Mouse (Mus musculus) forebrain, postnatal 0 days (tissue): Measurements from ENCODE around the gene Gm29133. TPM values are rescaled to one million over a fixed set of nuclear protein-coding genes. Genes with fewer than 3 reads are reported as not detected.

Source experiments
- ATAC-seq: fragments of 200-750 bp; cut with Nextera tagmentation; 2 replicates; pipeline ENCODE4 v1.8.0; 2017; ENCODE audit warnings: mild to moderate bottlenecking, moderate library complexity
- DNase-seq: peaks from one replicate; pipeline ENCODE4 v3.0.0-alpha.2; 2015
- H3K27ac ChIP-seq: fragments of 300-500 bp; sonication (generic); 2 replicates; pipeline ENCODE4 v1.5.1; 2014; ENCODE audit warnings: low read depth, mild to moderate bottlenecking, antibody characterized with exemption, low read length, moderate library complexity, mixed read lengths
- H3K27me3 ChIP-seq: fragments of 300-500 bp; sonication (generic); 2 replicates; pipeline ENCODE4 v1.6.1; 2014; ENCODE audit warnings: mild to moderate bottlenecking, low read length, mixed read lengths; ENCODE audit not compliant: insufficient read depth
- H3K36me3 ChIP-seq: fragments of 300-500 bp; sonication (generic); 2 replicates; pipeline ENCODE4 v1.6.1; 2014; ENCODE audit warnings: mild to moderate bottlenecking, moderate library complexity; ENCODE audit not compliant: insufficient read depth
- H3K4me1 ChIP-seq: fragments of 300-500 bp; sonication (generic); 2 replicates; pipeline ENCODE4 v1.6.1; 2014; ENCODE audit warnings: antibody characterized with exemption; ENCODE audit not compliant: insufficient read depth
- H3K4me2 ChIP-seq: fragments of 300-500 bp; sonication (generic); 2 replicates; pipeline ENCODE4 v1.6.1; 2014; ENCODE audit warnings: low read depth, mild to moderate bottlenecking, moderate library complexity
- H3K4me3 ChIP-seq: fragments of 300-500 bp; sonication (generic); 2 replicates; pipeline ENCODE4 v1.5.1; 2014; ENCODE audit warnings: low read depth, low read length, mixed read lengths
- H3K9ac ChIP-seq: fragments of 300-500 bp; sonication (generic); 2 replicates; pipeline ENCODE4 v1.6.1; 2014; ENCODE audit warnings: mild to moderate bottlenecking
- H3K9me3 ChIP-seq: fragments of 300-500 bp; sonication (generic); 2 replicates; pipeline ENCODE4 v1.6.1; 2016; ENCODE audit warnings: low read length
- CTCF ChIP-seq: sonication (generic); IDR thresholded peaks from 2 replicates; pipeline ENCODE4 v1.5.1; 2016; ENCODE audit warnings: antibody characterized with exemption, control low read depth, low read depth
- WGBS: fragments of 180-500 bp; shearing (Covaris S2); extraction: QIAGEN DNeasy Blood & Tissue Kit; methylation state at CpG from one replicate; pipeline ENCODE4 v1.1.7; 2014; 5-methylcytosine and 5-hydroxymethylcytosine counted together
- polyA plus RNA-seq: library from polyadenylated mRNA; unstranded; fragments of >200 nt; fragmentation: Nextera tagmentation; extraction: Ambion mirVana; gene quantifications from 2 replicates; pipeline ENCODE4 v1.2.1, GENCODE M21; 2015
- total RNA-seq: library from RNA; depleted of rRNA; stranded (reverse); fragments of >200 nt; gene quantifications from 2 replicates; pipeline ENCODE4 v1.2.3, GENCODE M21; 2014; rRNA removed

Gene Gm29133
- total RNA-seq (not detected in 2 replicates), polyA plus RNA-seq (not detected in 2 replicates)

DNA sequence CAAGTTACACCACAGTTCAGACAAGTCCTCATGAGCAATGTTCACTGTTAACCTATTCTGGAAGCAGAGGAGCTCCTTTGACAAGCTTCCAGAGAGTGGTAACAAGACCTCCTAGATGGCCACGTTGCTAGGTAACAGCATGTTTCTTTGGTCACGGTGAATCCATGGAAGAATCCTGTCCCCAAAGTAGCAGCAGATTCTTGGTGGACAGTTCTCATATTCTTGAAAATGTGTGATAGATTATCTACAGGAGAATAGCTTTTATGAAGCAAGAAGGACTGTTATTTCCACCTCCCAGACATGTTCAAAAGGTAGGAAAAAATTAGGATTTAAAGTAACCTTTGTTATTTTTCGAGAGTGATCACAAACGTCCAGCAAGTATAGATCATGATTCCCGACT, at the start of gene Gm29133:
TSS of gene Gm29133 (plus strand) at position 301 of the 400 bp plus-strand sequence.
- Histone ChIP-seq H3K4me2 (no peak within 1 kb of the TSS), H3K9ac (no peak within 1 kb of the TSS), H3K4me1 (no peaks in the 10 kb centered on the region), H3K27me3 (no peaks in the 10 kb centered on the region), H3K27ac (no peak within 1 kb of the TSS), H3K36me3 (no peaks in the 10 kb centered on the region), H3K4me3 (no peak within 1 kb of the TSS), H3K9me3 (no peaks in the 10 kb centered on the region)
- 73% methylated on average over 5 of the region's 5 CpGs for WGBS
- DNase-seq (no peak), ATAC-seq (no peak)
- TF ChIP-seq CTCF, result no peak

DNA sequence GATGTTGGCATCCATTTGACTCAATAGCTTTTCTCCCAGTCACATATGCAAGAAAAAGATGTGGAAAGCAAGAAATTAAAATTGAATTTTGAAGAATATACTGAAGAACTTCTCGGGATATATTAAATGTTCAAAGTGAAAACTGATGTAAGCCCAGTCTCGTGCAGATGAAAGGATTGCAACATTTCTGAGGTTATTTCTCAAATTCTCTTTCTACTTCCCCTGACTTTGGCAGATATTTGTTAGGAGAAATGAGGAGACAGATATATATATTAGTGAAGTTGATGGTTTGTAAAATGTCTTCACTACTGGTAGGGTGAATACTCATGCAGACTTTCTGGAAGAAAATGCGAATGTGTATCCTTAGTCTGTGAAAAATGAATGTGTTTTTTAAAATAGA, 48.9 kb upstream of the Gm29133 start:
- no peak for TF ChIP-seq CTCF

DNA sequence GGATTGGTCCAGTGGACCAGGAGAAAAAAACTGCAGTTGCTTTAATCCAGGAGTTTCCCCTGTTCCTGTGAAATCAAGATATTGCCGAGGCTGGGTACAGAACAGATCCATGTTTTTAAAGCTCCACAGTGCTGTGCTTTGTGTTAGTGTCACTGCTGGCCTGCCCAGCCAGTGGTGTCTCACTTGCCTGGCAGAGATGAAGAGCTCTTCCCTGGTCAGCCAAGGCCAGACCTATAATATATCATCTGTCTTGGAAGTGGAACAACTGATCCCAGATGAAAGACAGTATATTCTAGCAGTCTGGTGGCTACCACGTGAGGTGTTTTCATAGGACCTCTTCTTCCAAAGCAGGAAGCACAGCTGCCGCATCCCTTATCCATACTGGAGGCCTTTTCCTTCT, 46.7 kb upstream of the Gm29133 start:
- no peak overlapping the region for H3K9ac ChIP-seq
- no peak for TF ChIP-seq CTCF
- H3K4me2 ChIP-seq, result no peak overlapping the region
- H3K27me3 ChIP-seq, result no peaks in the 10 kb centered on the region
- no peak for ATAC-seq
- no peaks in the 10 kb centered on the region for H3K36me3 ChIP-seq
- no peaks in the 10 kb centered on the region for H3K9me3 ChIP-seq
- 92% methylated on average over 3 of the region's 3 CpGs for WGBS
- no peaks in the 10 kb centered on the region for H3K4me1 ChIP-seq
- DNase-seq, result no peak
- no peak overlapping the region for H3K4me3 ChIP-seq
- H3K27ac ChIP-seq, result no peak overlapping the region

More for the DNA sequence above, 48.9 kb upstream of the Gm29133 start:
- 90% methylated on average over 3 of the region's 3 CpGs for WGBS
- no peak overlapping the region for H3K4me2 ChIP-seq
- no peak overlapping the region for H3K9ac ChIP-seq
- ATAC-seq (no peak), DNase-seq (no peak)
- H3K27ac ChIP-seq, result no peak overlapping the region
- no peaks in the 10 kb centered on the region for H3K27me3 ChIP-seq
- H3K4me1 ChIP-seq, result no peaks in the 10 kb centered on the region
- no peaks in the 10 kb centered on the region for H3K36me3 ChIP-seq
- H3K4me3 ChIP-seq, result no peak overlapping the region
- H3K9me3 ChIP-seq, result no peaks in the 10 kb centered on the region

DNA sequence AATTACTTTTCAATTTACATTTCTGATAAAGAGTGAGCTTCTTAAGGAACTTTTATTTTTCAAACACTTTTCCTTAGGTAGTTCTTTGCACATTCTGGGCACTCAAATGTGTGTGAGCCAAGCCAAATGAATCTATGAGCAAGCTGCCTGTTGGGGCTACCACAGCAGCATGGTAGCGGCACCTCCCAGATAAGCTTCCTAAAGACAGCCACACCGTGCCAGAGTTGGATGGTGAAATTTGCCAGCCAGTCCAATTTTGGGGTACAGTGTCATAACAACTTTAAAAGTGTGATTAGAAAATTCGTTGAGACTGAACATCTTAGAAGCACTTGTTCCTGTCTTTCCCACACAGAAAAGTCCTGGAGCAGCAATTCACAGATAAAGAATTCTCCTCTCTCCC, 41.5 kb upstream of the Gm29133 start:
- no peak overlapping the region for H3K4me2 ChIP-seq
- no peak overlapping the region for H3K27ac ChIP-seq
- no peaks in the 10 kb centered on the region for H3K9me3 ChIP-seq
- DNase-seq, result peak; percentile 36
- TF ChIP-seq CTCF, result no peak
- ATAC-seq, result peak; percentile 36; the same call in 1 of the 2 replicates
- no peak overlapping the region for H3K9ac ChIP-seq
- no peaks in the 10 kb centered on the region for H3K4me1 ChIP-seq
- H3K27me3 ChIP-seq, result no peaks in the 10 kb centered on the region
- no peaks in the 10 kb centered on the region for H3K36me3 ChIP-seq
- no peak overlapping the region for H3K4me3 ChIP-seq
- 64% methylated on average over 3 of the region's 3 CpGs for WGBS

DNA sequence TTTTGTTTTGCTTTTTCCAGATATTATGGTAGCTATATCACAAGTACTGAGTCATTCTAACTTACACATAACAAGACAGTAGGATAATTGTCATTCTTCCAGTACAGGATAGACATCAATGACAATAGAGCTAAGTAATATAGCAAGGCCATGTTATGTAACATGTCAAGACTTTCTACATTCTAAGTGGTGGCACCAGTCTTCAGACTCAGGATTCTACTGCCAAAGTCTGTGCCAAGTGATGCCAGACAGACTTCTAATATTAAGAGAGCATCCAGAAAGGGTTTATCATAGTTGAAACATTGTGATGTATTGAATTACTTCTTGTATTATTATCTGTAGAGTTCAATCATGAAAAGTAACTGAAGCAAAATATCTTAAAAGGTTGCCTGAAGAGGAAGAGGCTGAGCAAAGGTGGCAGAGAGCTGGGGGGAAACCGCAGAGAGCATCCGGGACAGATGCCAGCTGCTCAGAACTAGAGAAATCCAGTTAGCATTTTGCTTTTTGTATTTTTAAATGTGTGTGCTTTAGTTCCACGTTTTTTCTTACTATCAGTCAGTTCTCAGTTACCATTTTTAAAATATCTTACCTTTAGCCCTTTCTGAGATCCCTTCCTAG, 34.2 kb upstream of the Gm29133 start:
- no peak overlapping the region for H3K4me3 ChIP-seq
- ATAC-seq, result no peak
- H3K9ac ChIP-seq, result no peak overlapping the region
- no peak for TF ChIP-seq CTCF
- WGBS, result 60% methylated on average over 3 of the region's 3 CpGs
- no peak overlapping the region for H3K27ac ChIP-seq
- H3K4me1 ChIP-seq, result no peaks in the 10 kb centered on the region
- no peak for DNase-seq
- no peak overlapping the region for H3K4me2 ChIP-seq
- H3K9me3 ChIP-seq, result no peaks in the 10 kb centered on the region
- no peaks in the 10 kb centered on the region for H3K36me3 ChIP-seq
- H3K27me3 ChIP-seq, result no peaks in the 10 kb centered on the region

DNA sequence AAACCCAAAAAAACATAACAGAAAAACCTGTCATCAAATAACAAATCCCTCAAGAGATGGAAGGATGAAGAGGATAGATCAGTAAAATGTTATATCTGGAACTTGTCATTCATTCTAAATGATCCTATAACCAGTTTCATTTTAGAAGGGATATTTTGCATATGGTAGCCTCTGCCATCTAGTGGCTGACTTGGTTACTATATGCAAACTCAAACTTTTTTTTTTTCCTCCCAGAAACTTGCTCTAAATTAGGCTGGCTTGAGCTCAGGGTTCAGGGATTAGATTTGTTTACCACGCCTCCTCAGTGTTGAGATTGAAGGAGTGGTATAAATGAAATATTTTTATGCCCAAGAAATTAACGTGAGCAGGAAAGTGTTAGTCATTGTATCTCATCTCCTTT, 27.3 kb upstream of the Gm29133 start:
- Histone ChIP-seq H3K4me3 (no peak overlapping the region), H3K9me3 (no peaks in the 10 kb centered on the region), H3K27ac (no peak overlapping the region), H3K4me2 (no peak overlapping the region), H3K9ac (no peak overlapping the region), H3K27me3 (no peaks in the 10 kb centered on the region), H3K4me1 (no peaks in the 10 kb centered on the region), H3K36me3 (no peaks in the 10 kb centered on the region)
- DNase-seq, result peak; percentile 69
- TF ChIP-seq CTCF, result peak; percentile 75
- 23% methylated on average over 2 of the region's 2 CpGs for WGBS
- peak; percentile 62 for ATAC-seq

DNA sequence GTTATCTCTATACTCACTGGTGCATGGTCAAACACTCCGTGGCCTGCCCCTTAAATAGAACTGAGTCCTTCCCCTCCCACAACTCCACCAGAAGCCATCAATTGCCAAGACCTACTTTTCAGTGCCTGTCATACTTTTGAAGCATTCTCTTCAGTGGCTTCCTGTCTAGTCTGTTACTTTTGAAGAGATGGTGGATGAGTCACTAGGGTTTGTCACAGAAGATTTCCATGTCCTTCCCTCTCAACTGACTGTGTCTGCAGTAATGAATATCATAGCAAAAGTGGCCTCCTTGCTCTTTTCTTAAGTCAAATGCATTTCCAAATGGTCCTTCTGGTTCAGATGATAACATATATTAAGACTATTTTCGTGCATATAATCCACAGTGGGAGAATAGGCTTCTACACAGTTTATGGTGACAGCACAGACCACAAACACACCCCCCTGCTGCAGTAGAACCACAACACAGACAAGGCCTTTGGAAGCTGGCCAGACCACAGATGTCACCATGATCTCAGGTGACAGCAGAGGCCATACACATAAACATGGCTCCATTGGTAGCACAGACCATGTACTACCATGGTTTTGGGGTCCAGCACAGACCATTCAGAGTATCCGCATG, 16.9 kb upstream of the Gm29133 start:
- ATAC-seq (no peak), DNase-seq (no peak)
- no peak for TF ChIP-seq CTCF
- Histone ChIP-seq H3K4me3 (no peak overlapping the region), H3K4me1 (no peaks in the 10 kb centered on the region), H3K4me2 (no peak overlapping the region), H3K9ac (no peak overlapping the region), H3K9me3 (no peaks in the 10 kb centered on the region), H3K27me3 (no peaks in the 10 kb centered on the region), H3K27ac (no peak overlapping the region), H3K36me3 (no peaks in the 10 kb centered on the region)
- WGBS, result 79% methylated on average over 3 of the region's 3 CpGs
